Mouse (Mus musculus) ES-Bruce4 (cell line): ENCODE data around the gene Klrb1b.
"Not testable (repeated sequence)": the region's sequence is repeated elsewhere in the genome, so short reads cannot be mapped to it uniquely, and the experiment has no call there.

ENCODE experiments used
- CTCF ChIP-seq: IDR thresholded peaks from one replicate; pipeline ENCODE4 v1.8.1; 2011; ENCODE audit warnings: low read depth, low read length
- EP300 ChIP-seq: IDR thresholded peaks from 2 replicates; pipeline ENCODE4 v1.6.1; 2011; ENCODE audit warnings: low read depth, low read length; ENCODE audit not compliant: insufficient read depth
- POLR2A ChIP-seq: IDR thresholded peaks from one replicate; pipeline ENCODE4 v1.8.1; 2011; ENCODE audit warnings: low read length; ENCODE audit not compliant: insufficient read depth

- not testable (repeated sequence) for TF ChIP-seq POLR2A, CTCF, EP300
Observed at GRCm38 (mm10) chr6:128790491-128790994, 35.6 kb downstream of the Klrb1b start.
